Mouse (Mus musculus): ENCODE data around the gene Sh3gl2.

DNA sequence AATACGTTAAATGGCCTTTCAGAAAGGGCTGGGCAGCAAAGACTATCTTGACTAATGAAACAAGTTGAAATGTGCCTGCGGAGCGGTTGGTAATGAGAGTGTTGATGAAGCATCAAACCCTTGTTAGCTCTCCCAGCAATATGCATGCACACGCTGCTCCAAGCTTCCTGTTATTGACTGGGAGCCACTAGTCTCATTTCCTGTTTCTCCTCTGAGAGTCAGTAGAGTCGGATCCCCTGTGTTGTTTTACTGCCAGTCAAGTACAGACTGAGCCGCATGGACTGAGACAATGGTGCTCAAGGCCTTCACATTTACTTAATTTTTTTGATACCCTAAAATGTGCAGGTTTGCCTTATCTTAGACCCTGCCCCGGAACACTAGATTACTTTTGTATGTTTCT lies 386.1 kb downstream of the Sh3gl2 start:
- TF ChIP-seq CTCF (conservative IDR thresholded peaks at IDR 0.05 in 1 of 2, IDR thresholded peaks at IDR 0.05 in 1 of 2; ENCODE audit: low read depth in 2 of 2, low read length in 2 of 2) (no peak), EP300 (IDR thresholded peaks at IDR 0.05; ENCODE audit: low read length) (no peak), ZNF384 (IDR thresholded peaks at IDR 0.05; ENCODE audit: low read depth, low read length) (no peak), UBTF (IDR thresholded peaks at IDR 0.05; ENCODE audit: low read depth, low read length) (no peak), USF2 (conservative IDR thresholded peaks at IDR 0.05; ENCODE audit: low read depth, low read length) (no peak), RAD21 (IDR thresholded peaks at IDR 0.05; ENCODE audit: low read depth, low read length) (no peak), POLR2A (IDR thresholded peaks at IDR 0.05; ENCODE audit: low read depth, low read length) (no peak), SMC3 (IDR thresholded peaks at IDR 0.05; ENCODE audit: low read depth, low read length) (no peak), BHLHE40 (IDR thresholded peaks at IDR 0.05; ENCODE audit: low read depth, low read length) (no peak), USF1 (IDR thresholded peaks at IDR 0.05; ENCODE audit: low read depth, low read length) (no peak), NRF1 (IDR thresholded peaks at IDR 0.05; ENCODE audit: low read depth, low read length) (no peak)
